Mouse (Mus musculus) left cerebral cortex, postnatal 4 days (tissue): ENCODE measurements around the gene Dhfr. TPM values are rescaled to one million over a fixed set of nuclear protein-coding genes. Genes with fewer than 3 reads are reported as not detected.
"Not testable (repeated sequence)": the region's sequence is repeated elsewhere in the genome, so short reads cannot be mapped to it uniquely, and the experiment has no call there.

Source experiments
- DNase-seq: peaks from one replicate; pipeline ENCODE4 v3.0.0-alpha.2; 2022
- intact Hi-C: fragments of 180-260 bp; cut with DNase I; formaldehyde crosslinking; loops from one replicate; pipeline ENCODE4 v1.15.1; 2025
- total RNA-seq, 2 experiments: library from RNA; stranded (reverse); gene quantifications; 2 replicates each; pipeline ENCODE4 v1.2.3; 2021

Dhfr gene
- total RNA-seq, 2 experiments from 2014 or later = 1.8 to 2.1 TPM

GRCm38 (mm10) chr13:92370811-92371210, 16.3 kb downstream of the Dhfr start:
- intact Hi-C loops = no loop called here
- no peak for DNase-seq

GRCm38 (mm10) chr13:92371466-92371865, 16.9 kb downstream of the Dhfr start:
- intact Hi-C loops, DNase-seq: not testable (repeated sequence)

DNA sequence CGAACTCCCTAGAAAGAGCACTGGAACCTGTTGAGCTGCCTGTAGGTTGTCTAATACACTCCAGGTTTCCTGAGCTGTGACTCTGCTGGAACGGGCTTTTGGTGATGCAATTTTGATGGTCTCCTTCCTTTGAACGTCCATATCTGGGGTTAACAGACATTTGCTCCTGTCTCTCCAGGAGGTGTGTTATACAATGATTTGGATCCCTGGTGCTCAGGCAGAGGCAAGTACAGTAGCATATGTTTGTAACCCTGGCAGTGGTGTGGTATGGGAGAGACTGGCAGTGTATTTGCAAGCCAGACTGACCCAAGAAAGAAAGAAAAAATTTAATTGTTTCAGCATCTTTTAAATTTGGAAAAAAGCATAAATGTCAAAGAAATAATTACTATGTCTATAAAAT, 32.8 kb downstream of the Dhfr start:
- intact Hi-C loops = no loop called here
- DNase-seq = no peak

GRCm38 (mm10) chr13:92393047-92393661, 38.6 kb downstream of the Dhfr start:
- DNase-seq = no peak
- intact Hi-C loops = no loop called here

DNA sequence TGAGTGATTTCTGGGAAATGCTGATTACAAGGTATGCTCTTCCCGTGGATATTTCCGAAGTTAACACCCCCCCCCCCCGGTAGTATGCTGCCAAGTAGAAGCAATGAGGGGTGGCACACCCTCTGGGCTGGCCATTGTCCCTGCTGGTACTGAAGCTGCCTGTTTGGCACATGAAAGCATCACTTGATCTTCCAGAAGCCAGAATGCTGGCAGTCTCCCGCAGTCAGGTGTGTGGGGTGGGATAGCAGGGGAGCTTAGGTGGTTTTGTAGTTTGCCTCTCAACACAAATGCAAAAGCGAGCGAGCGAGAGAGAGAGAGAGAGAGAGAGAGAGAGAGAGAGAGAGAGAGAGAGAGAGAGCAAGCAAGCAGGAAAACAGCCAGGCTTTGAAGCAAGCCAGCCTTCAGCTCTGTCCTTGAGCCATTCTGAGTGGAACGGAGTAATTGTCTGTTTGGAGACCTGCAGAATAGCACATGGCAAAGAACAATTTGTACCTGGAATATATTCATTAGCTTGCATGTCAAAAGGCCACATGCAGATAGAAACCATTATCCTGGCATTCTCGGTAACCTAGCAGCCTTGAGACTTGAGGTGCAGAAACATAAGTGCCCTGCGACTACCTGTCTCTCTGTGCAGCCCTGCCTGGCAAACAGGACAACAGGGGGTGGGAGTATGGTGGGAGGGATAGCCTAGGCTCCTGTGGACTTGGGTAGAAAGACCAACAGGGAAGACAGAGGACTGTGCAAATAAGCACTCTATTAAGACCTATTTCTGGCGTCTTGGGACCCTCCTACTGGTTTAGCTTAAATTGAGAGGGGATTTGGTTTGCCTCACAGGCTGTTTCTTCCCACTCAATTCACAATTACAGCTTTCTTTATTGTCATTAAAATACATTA, 44.2 kb downstream of the Dhfr start:
- peak; percentile 10 for DNase-seq
- intact Hi-C loops = no loop called here

GRCm38 (mm10) chr13:92402063-92402462, 47.5 kb downstream of the Dhfr start:
- no peak for DNase-seq
- intact Hi-C loops = no loop called here

GRCm38 (mm10) chr13:92403496-92403895, 49.0 kb downstream of the Dhfr start:
- DNase-seq = no peak
- intact Hi-C loops = no loop called here

GRCm38 (mm10) chr13:92410486-92410885, 56.0 kb downstream of the Dhfr start:
- no peak for DNase-seq
- intact Hi-C loops = no loop called here

DNA sequence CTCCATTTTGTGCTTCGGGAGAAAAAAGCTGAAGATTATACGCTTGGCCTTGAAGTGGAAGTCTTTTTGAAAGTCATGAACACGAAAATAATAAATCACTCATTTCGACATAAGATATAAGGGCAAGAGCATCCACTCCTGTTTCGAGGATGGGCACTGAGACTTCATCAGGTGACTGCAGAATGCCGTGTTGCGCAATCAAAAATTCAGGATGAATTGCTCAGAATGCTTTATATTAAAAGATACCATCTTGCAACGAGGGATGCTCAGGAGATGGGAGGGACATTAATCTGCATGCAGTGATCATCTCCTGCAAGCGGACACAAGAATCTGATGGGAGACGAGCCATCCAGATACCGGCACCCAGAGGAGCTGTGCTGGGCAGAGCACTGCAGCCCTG, 65.1 kb downstream of the Dhfr start:
- no peak for DNase-seq
- intact Hi-C loops = no loop called here

- no peak for DNase-seq
Measured at GRCm38 (mm10) chr13:92423711-92424110, 69.2 kb downstream of the Dhfr start.

GRCm38 (mm10) chr13:92425758-92426264, 71.3 kb downstream of the Dhfr start, which contains the start of gene Ankrd34b:
TSS of gene Ankrd34b (plus strand) at chr13:92425896.
- peak; percentile 82 for DNase-seq
- intact Hi-C loops = no loop called here

More at GRCm38 (mm10) chr13:92423711-92424110, 69.2 kb downstream of the Dhfr start:
- intact Hi-C loops = no loop called here

DNA sequence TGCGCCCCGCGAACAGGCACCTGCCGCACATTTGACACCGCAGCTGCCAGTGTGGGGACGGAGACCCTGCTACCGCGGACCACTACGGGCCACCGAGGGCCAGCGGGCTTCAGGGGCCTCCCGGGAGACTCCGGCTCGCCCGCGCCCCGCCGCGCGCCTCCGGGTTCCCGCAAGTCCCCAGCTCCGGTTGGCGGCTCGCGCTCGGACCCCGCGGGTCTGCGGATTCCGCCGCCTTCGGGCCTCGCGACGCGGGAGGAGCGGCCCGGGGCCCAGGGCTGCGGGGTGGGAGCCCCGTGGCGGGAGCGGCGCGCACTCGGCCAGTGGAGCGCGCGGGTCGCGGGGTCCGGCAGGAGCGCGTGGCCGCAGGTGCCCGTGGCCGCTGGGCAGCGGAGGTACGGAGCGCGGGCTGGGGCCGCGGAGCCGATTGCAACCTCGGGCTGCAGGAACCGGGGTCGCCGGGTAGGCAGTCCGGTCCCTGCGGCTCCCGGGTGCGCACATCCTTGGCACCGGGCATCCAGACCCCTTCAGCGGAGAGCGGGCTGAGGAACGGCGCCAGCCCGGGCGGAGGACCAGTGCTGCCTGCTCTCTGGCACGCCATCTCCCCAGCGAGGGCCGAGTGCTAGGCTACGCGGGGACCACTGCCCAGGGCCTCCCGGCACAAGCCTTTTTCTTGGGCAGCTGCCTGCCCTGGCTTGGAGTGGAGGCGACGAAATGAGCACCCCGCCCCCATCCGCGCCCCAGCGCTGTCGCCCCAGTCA, 71.9 kb downstream of the Dhfr start:
- intact Hi-C loops = no loop called here

DNA sequence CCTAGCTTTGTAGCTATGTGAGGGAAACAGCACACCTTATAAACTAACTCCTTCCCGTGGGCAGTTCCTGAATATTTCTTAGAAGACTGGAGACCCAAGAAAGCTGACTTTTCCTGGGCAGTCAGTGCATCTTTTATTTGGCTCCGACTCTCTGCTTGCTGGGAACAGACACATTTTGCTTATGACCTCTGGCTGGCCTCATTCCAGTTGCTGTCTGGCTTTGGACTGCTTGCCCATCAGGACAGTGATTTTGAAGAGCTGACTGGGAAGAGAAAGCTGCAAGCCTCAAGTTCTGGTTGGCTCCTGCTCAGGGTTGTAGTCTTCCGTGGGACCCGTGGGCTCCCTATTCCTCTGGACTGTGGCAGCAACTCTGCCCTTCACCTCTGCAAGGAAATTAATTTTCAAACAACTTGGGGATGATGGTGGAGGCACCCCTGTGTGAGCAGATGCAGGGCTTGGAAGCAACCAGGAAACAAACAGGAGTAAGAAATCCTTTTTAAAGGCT, 72.9 kb downstream of the Dhfr start:
- peak; percentile 48 for DNase-seq
- intact Hi-C loops = no loop called here

More for the DNA sequence above, 71.9 kb downstream of the Dhfr start:
- peak; percentile 69 for DNase-seq

Other genes starting within 250 kb of the Dhfr start
- 10 to 100 TPM; 95.1 to 99.0 TPM for gene Rasgrf2, start 223.1 kb upstream of the Dhfr start, total RNA-seq
- not detected for gene Gm20379, start 48.7 kb upstream of the Dhfr start, total RNA-seq
- 10 to 100 TPM; 33.0 to 36.4 TPM for gene Msh3, start 277 bp downstream of the Dhfr start, total RNA-seq
- 1 to 10 TPM; 5.6 to 5.7 TPM for gene Ankrd34b, start 71.2 kb downstream of the Dhfr start, total RNA-seq
- 1 to 10 TPM; 7.5 to 7.6 TPM for gene Fam151b, start 129.3 kb downstream of the Dhfr start, total RNA-seq
- 10 to 100 TPM; 28.4 to 28.7 TPM for gene Zfyve16, start 176.1 kb downstream of the Dhfr start, total RNA-seq
- not detected for gene Spz1, start 221.4 kb downstream of the Dhfr start, total RNA-seq